Mouse (Mus musculus): ENCODE measurements around the gene Mia. TPM values are rescaled to one million over a fixed set of nuclear protein-coding genes. Genes with fewer than 3 reads are reported as not detected.

The Mia gene
- total RNA-seq, 2 experiments from 2014 or later, result 0.50 to 0.56 TPM

GRCm38 (mm10) chr7:27160921-27161320 is 20.0 kb downstream of the Mia start:
- no peak for DNase-seq

GRCm38 (mm10) chr7:27159882-27160281 is 21.1 kb downstream of the Mia start:
- peak; percentile 89 to 92 for DNase-seq

- DNase-seq, result peak in 1 of 2 experiments; percentile 38
Measured at GRCm38 (mm10) chr7:27159256-27159655, 21.7 kb downstream of the Mia start.

GRCm38 (mm10) chr7:27158171-27158570 is 22.8 kb downstream of the Mia start:
- DNase-seq, result no peak

GRCm38 (mm10) chr7:27156005-27156404 is 25.0 kb downstream of the Mia start:
- no peak for DNase-seq

- DNase-seq, result no peak
Measured at GRCm38 (mm10) chr7:27153205-27153764, 27.7 kb downstream of the Mia start, which contains the start of gene Cyp2t4. Gene Cyp2t4 (plus strand): TSS chr7:27153714.

GRCm38 (mm10) chr7:27136410-27136996 is 44.5 kb downstream of the Mia start:
- DNase-seq, result no peak

- DNase-seq, result no peak
Measured at GRCm38 (mm10) chr7:27133757-27134156, 47.2 kb downstream of the Mia start.

- DNase-seq, result peak; percentile 27 to 39
Measured at GRCm38 (mm10) chr7:27133156-27133555, 47.8 kb downstream of the Mia start.

GRCm38 (mm10) chr7:27132588-27132987 is 48.4 kb downstream of the Mia start:
- peak; percentile 55 to 75 for DNase-seq

- DNase-seq, result no peak
Measured at GRCm38 (mm10) chr7:27131387-27131786, 49.6 kb downstream of the Mia start.

GRCm38 (mm10) chr7:27130521-27131370 is 50.2 kb downstream of the Mia start:
- DNase-seq, result peak; percentile 13 to 27

- DNase-seq, result no peak
Measured at GRCm38 (mm10) chr7:27129811-27130210, 51.1 kb downstream of the Mia start.

Small RNA genes within 50 kb of the gene (microRNA-seq; reads per million reads assigned to microRNA genes)
- gene Mir1191, result not detected
- not detected for gene Mir3101

Other genes with a start within 250 kb of the Mia start
- gene Cyp2a22, start 241.8 kb downstream of the Mia start, total RNA-seq (2021), result not detected
- gene Cyp2a12, start 152.1 kb downstream of the Mia start, total RNA-seq (2021), result under 1 TPM; 0.30 to 0.79 TPM
- 100 to 1,000 TPM in 1 of 2 experiments, 1 to 10 TPM in 1; 1.7 to 817 TPM for gene Cyp2f2, start 61.2 kb downstream of the Mia start, total RNA-seq (2021)
- gene Cyp2t4, start 27.4 kb downstream of the Mia start, total RNA-seq (2021), result not detected
- gene Egln2, start 14.4 kb downstream of the Mia start, total RNA-seq (2021), result 100 to 1,000 TPM in 1 of 2 experiments, 10 to 100 TPM in 1; 86.0 to 106 TPM
- gene Rab4b, start 2.3 kb downstream of the Mia start, total RNA-seq (2021), result 10 to 100 TPM; 50.9 to 59.0 TPM
- gene Gm21983, start 71 bp downstream of the Mia start, total RNA-seq (2021), result not detected
- gene BC024978, start 14.6 kb upstream of the Mia start, total RNA-seq (2021), result 10 to 100 TPM; 21.0 to 25.0 TPM
- gene Snrpa, start 15.1 kb upstream of the Mia start, total RNA-seq (2021), result 10 to 100 TPM; 78.6 to 84.2 TPM
- 10 to 100 TPM; 14.0 to 14.6 TPM for gene Itpkc, start 47.5 kb upstream of the Mia start, total RNA-seq (2021)
- 10 to 100 TPM; 41.3 to 70.6 TPM for gene Coq8b, start 51.9 kb upstream of the Mia start, total RNA-seq (2021)
- 10 to 100 TPM in 1 of 2 experiments, 1 to 10 TPM in 1; 8.8 to 10.1 TPM for gene Numbl, start 77.3 kb upstream of the Mia start, total RNA-seq (2021)
- gene Ltbp4, start 156.5 kb upstream of the Mia start, total RNA-seq (2021), result 10 to 100 TPM; 77.8 to 94.6 TPM
- gene Shkbp1, start 174.9 kb upstream of the Mia start, total RNA-seq (2021), result 10 to 100 TPM; 22.3 TPM
- 1 to 10 TPM in 1 of 2 experiments, not detected in 1; 6.1 TPM for gene Gm20479, start 176.3 kb upstream of the Mia start, total RNA-seq (2021)